Mouse (Mus musculus) lung, postnatal 0 days (tissue): Measurements from ENCODE around the gene Trp53.
"Not testable (repeated sequence)": the region's sequence is repeated elsewhere in the genome, so short reads cannot be mapped to it uniquely, and the experiment has no call there.

Experiments used
- CTCF ChIP-seq: IDR thresholded peaks from 2 replicates; pipeline ENCODE4 v1.5.1; 2016; ENCODE audit warnings: antibody characterized with exemption, mild to moderate bottlenecking
- EP300 ChIP-seq: IDR thresholded peaks from 2 replicates; pipeline ENCODE4 v1.6.1; 2016; ENCODE audit warnings: antibody characterized with exemption, mild to moderate bottlenecking, control low read depth

DNA sequence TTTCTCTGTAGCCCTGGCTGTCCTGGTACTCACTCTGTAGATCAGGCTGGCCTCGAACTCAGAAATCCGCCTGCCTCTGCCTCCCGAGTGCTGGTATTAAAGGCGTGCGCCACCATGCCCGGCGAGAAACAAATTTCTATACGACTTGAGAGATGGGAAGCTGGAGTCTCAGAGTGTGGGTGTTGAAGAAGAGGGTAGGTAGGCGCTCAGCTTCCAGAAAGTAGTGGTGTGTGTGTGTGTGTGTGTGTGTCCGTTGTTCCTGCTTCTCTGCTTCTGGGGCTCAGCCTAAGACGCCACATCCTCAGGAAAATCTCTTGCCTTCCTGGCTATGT is 34.1 kb downstream of the Trp53 start:
- TF ChIP-seq CTCF, EP300: not testable (repeated sequence)
